Mouse (Mus musculus): ENCODE measurements around the gene Gm11634. TPM values are rescaled to one million over a fixed set of nuclear protein-coding genes. Genes with fewer than 3 reads are reported as not detected.
"Not testable (repeated sequence)": the region's sequence is repeated elsewhere in the genome, so short reads cannot be mapped to it uniquely, and the experiment has no call there.

The Gm11634 gene
- polyA plus RNA-seq, 1 experiment from 2014 or later = not detected

DNA sequence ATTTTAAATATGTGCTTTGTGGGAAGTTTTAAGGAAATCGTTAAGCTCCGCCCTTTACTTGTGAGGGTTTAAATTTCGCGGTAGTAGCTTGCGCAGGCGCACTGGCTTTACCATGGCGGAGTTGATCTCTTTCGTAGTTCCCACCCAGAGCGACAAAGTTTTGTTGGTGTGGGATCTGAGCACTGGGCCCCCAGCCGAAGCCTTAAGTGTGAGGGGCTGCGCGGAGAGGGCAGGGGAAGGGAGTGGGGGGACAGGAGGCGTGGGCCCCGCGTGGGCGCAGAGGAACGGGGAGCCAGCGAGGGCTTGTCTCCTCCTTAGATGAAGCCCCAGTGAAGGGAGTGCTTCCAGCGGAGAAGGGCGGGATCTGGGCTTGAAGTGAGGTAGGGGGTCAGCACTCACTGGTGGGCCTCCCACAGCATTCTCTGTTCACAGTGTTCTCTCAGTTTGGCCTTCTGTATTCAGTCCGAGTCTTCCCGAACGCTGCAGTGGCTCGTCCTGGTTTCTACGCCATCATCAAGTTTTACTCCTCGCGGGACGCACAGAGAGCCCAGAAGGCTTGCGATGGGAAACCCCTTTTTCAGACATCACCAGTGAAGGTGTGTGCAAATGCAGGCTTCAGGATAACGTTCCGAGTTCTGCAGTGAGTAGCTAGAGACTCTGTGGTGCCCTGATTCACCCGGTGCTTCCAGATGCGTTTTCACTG lies 29.0 kb upstream of the Gm11634 start:
- peaks cover 18% of the 10 kb centered on the region for H3K4me1 ChIP-seq
- peak overlapping the region; percentile 72 for H3K4me3 ChIP-seq
- H3K27ac ChIP-seq = peak overlapping the region; percentile 98
- peak; percentile 97 for DNase-seq (ENCODE audit: low spot score)
- H3K27me3 ChIP-seq (ENCODE audit: insufficient read depth, poor library complexity, severe bottlenecking) = no peaks in the 10 kb centered on the region
- H3K36me3 ChIP-seq = peaks cover 2% of the 10 kb centered on the region; the same call in 1 of the 2 replicates
- H3K9me3 ChIP-seq = no peaks in the 10 kb centered on the region
- under 1% methylated on average over 33 of the region's 33 CpGs for WGBS

DNA sequence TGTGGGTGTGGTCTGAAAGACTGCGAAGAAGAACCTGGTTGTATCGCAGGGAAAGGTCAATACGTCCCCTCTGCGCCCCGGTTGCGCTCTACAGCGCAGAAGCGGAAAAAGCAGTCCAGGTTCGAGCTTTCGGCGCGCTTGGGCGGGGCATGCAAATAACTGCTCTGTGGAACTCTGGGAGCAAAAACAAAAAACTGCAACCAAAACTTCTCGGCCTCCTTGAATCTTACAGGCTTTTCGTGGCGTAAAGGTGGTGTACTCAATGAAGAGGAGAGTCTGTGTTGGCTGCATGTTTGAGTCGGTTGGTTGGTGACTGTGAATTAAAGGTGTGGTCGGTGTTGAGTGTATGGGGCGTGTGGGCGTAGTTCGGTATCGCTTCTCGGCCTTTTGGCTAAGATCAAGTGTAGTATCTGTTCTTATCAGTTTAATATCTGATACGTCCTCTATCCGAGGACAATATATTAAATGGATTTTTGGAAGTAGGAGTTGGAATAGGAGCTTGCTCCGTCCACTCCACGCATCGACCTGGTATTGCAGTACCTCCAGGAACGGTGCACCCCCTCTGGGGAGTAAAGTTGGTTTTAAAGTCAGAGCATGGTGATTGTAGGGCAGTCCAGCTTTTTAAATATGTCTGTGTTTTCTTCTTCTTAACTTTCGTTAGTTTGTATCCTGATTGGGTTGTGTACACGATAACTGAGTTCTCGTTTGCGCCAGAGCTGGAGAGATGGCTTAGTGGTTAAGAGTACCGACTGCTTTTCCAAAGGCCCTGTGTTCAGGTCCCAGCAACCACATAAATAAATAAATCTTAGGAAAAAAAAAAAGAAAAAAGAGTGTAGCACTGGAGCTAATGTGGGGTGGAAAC lies 28.2 kb upstream of the Gm11634 start, which contains the start of gene Rdm1:
Gene Rdm1 (plus strand): TSS at position 201 of the 862 bp plus-strand sequence.
- Histone ChIP-seq H3K4me3 (peak within 1 kb of the TSS; percentile 72), H3K9me3 (no peaks in the 10 kb centered on the region), H3K27ac (peak within 1 kb of the TSS; percentile 98), H3K27me3 (ENCODE audit: insufficient read depth, poor library complexity, severe bottlenecking) (no peaks in the 10 kb centered on the region), H3K4me1 (peaks cover 18% of the 10 kb centered on the region), H3K36me3 (no peaks in the 10 kb centered on the region)
- DNase-seq (ENCODE audit: low spot score) = peak; percentile 97
- 0% methylated on average over 34 of the region's 34 CpGs for whole genome bisulfite sequencing

DNA sequence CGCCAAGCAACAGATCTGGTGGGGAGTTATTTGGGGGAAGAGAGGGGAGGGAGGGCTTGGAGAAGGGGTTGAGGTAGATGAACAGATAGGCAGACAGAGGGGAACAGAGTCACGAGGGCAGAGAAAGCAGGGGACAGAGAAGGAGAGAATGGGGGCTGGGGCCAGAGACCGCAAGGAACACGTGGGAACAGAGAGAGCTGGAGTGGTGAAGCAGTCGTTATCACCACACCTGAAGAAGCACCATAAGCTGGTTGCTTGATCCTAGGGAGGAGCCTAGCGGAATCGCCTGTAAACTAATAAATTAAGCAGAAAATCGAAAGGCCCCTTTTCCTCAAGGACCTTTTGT lies 27.6 kb upstream of the Gm11634 start:
- Histone ChIP-seq H3K27me3 (ENCODE audit: insufficient read depth, poor library complexity, severe bottlenecking) (no peaks in the 10 kb centered on the region), H3K36me3 (no peaks in the 10 kb centered on the region), H3K27ac (peak overlapping the region; percentile 97), H3K9me3 (no peaks in the 10 kb centered on the region), H3K4me3 (peak overlapping the region; percentile 49), H3K4me1 (peaks cover 18% of the 10 kb centered on the region)
- DNase-seq (ENCODE audit: low spot score) = no peak
- 6% methylated on average over 8 of the region's 8 CpGs for WGBS

DNA sequence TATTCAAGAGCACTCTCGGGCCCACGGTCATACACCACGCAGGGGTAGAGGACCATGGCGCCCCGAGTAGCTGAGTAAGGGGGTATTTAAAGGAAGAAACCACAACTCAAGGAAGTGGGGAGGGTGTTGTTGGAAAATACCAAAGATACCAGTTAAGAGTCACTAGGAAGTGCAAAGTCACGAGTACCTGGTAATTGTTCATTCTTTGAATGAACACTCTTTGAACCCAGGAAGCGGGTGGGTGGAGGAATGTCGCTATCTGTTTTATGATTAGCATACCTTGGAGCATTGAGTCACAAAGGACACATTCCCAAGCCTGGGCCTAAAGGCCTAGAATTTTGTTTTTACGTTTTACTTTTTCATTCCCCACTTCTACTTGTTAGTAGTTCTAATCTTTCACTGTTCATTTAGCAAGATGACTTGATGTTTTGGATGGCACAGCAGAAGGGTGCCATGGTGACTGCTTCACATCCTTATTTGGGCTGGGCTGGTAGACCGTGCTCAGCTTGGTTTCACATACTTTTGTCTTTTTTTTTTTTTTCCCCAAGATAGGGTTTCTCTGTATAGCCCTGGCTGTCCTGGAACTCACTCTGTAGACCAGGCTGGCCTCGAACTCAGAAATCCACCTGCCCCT lies 21.1 kb upstream of the Gm11634 start:
- H3K27ac ChIP-seq; H3K36me3 ChIP-seq; H3K4me3 ChIP-seq; H3K27me3 ChIP-seq (ENCODE audit: insufficient read depth, poor library complexity, severe bottlenecking); H3K9me3 ChIP-seq; DNase-seq (ENCODE audit: low spot score): not testable (repeated sequence)
- 80% methylated on average over 11 of the region's 11 CpGs for WGBS
- H3K4me1 ChIP-seq = peaks cover 20% of the 10 kb centered on the region

DNA sequence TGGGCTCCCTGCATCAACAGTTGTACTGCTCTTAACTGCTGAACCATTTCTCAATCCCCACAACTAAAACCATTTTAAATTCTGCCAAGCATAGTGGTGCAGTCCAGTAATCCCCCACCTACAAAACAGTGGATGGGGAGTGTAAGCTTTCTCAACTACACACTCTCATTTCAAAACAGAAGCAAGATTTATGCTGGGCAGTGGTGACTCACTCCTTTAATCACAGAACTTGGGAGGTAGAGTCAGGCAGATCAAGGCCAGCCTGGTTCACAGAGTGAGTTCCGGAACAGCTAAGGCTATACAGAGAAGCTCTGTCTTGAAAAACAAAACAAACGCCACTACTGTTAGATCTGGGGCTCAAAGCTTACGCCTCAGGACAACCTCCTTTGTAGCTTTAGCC lies 19.5 kb upstream of the Gm11634 start:
- no peak for DNase-seq (ENCODE audit: low spot score)
- Histone ChIP-seq H3K27ac (peak overlapping the region; percentile 23), H3K9me3 (no peaks in the 10 kb centered on the region), H3K4me3 (no peak overlapping the region), H3K4me1 (peaks cover 24% of the 10 kb centered on the region), H3K27me3 (ENCODE audit: insufficient read depth, poor library complexity, severe bottlenecking) (peaks cover 8% of the 10 kb centered on the region; the same call in 1 of the 2 replicates), H3K36me3 (no peaks in the 10 kb centered on the region)
- 73% methylated on average over 3 of the region's 3 CpGs for WGBS

DNA sequence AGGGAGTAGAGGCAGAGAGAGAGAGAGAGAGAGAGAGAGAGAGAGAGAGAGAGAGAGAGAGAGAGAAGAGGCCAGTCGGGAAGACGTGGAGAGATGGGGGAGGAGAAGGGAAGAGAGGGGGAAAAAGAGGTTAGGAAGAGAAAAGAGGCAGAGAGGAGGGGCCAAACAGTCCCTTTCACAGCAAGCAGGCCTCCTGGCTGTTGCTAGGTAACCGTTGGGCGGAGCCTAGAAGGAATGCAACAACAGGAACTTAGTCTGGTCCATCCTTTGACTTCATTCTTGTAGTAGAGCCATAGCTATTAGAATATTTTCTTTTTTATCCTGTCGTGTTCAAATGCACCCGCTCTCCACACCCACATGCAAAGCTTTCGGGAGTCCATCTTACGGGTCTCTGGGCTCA lies 18.8 kb upstream of the Gm11634 start:
- H3K4me3 ChIP-seq = peak overlapping the region; percentile 13
- peak; percentile 85 for DNase-seq (ENCODE audit: low spot score)
- peak overlapping the region; percentile 65 for H3K27ac ChIP-seq
- WGBS = 12% methylated on average over 8 of the region's 8 CpGs
- peaks cover 8% of the 10 kb centered on the region; the same call in 1 of the 2 replicates for H3K27me3 ChIP-seq (ENCODE audit: insufficient read depth, poor library complexity, severe bottlenecking)
- H3K9me3 ChIP-seq = no peaks in the 10 kb centered on the region
- H3K36me3 ChIP-seq = no peaks in the 10 kb centered on the region
- peaks cover 24% of the 10 kb centered on the region for H3K4me1 ChIP-seq

DNA sequence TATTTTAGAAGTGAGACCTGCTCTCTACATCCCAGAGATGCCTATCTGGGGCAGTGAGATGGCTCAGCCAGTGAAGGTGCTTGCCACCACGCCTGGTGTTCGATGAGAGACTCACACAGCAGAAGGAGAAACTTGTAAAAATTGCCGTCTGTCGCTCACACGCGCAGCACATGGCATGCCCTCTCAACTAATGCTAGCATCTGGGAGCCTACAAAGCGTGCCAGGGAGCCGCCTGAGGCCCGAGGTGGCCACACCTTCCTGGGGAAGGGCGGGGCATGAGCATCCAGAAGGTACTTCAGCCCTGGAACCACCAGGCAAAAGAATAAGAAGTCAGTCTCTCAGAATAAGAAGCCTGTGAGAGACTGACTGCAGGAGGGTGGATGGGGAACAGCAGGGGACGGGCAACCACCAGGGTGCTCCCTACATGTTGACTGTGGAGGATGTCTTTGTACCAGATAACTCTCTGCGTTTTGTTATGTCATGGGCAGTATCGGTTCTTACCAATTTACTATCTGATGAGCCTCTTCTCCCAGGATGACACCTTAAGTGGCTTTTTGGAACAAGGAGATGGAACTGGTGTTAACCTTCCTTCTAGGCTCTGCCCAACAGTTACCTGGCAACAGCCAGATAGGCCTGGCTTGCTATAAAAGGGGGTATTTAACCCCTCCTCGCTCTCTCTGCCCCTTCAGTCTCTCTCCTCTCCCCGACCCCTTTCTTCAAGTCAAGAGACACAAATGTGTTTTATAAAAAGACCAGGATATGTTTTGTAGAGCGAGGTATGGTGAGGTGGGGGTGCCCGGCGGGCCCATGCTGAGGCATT lies 18.1 kb upstream of the Gm11634 start:
- Histone ChIP-seq H3K4me1 (peaks cover 24% of the 10 kb centered on the region), H3K27me3 (ENCODE audit: insufficient read depth, poor library complexity, severe bottlenecking) (peaks cover 8% of the 10 kb centered on the region; the same call in 1 of the 2 replicates), H3K4me3 (peak overlapping the region; percentile 13; the same call in 1 of the 2 replicates), H3K36me3 (no peaks in the 10 kb centered on the region), H3K9me3 (no peaks in the 10 kb centered on the region), H3K27ac (peak overlapping the region; percentile 65; the same call in 1 of the 2 replicates)
- DNase-seq (ENCODE audit: low spot score) = no peak
- WGBS = 21% methylated on average over 18 of the region's 18 CpGs

DNA sequence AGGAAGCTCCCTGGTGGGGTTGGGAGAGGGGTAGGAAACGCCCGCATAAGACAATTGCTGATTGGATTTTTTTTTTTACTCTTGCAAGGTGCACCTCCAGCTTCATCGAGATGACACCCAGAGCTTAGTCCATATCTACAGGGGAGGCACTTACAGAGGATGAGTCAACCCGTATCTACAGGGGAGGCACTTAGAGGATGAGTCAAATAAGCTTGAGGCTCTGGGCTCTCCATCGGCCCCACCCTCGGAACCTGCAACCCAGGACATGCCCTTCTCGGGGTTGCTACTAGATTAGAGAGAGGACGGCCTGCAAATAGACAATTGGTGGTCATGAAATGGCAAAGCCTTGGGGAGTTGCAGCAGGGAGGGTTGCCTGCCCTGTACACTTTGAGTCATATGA lies 17.0 kb upstream of the Gm11634 start:
- Histone ChIP-seq H3K4me1 (peaks cover 25% of the 10 kb centered on the region), H3K27ac (no peak overlapping the region), H3K9me3 (no peaks in the 10 kb centered on the region), H3K36me3 (no peaks in the 10 kb centered on the region), H3K27me3 (ENCODE audit: insufficient read depth, poor library complexity, severe bottlenecking) (peaks cover 8% of the 10 kb centered on the region; the same call in 1 of the 2 replicates), H3K4me3 (no peak overlapping the region)
- DNase-seq (ENCODE audit: low spot score) = no peak
- 81% methylated on average over 8 of the region's 8 CpGs for WGBS

DNA sequence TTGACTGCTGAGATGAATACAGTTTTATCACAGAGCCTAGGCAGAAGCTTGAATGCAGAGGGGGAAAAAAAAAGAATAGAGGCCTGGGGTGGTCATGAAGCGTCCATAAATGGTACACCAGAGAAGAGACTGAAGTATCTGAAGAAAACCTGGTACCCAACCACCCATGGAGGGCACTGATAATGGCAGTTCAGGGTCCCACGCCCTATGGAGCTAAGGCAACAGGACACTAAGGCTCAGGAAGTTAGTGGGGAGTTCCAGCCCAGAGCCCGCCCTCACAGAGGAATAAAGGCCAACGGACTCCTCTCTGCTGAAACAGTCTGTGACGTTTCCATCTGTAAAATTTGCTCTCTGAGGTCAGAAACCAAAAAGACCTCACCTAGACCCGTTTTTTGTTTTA lies 16.3 kb upstream of the Gm11634 start:
- H3K27ac ChIP-seq = no peak overlapping the region
- no peaks in the 10 kb centered on the region for H3K36me3 ChIP-seq
- 75% methylated on average over 6 of the region's 6 CpGs for WGBS
- no peak for DNase-seq (ENCODE audit: low spot score)
- no peak overlapping the region for H3K4me3 ChIP-seq
- peaks cover 8% of the 10 kb centered on the region; the same call in 1 of the 2 replicates for H3K27me3 ChIP-seq (ENCODE audit: insufficient read depth, poor library complexity, severe bottlenecking)
- no peaks in the 10 kb centered on the region for H3K9me3 ChIP-seq
- peaks cover 32% of the 10 kb centered on the region for H3K4me1 ChIP-seq

DNA sequence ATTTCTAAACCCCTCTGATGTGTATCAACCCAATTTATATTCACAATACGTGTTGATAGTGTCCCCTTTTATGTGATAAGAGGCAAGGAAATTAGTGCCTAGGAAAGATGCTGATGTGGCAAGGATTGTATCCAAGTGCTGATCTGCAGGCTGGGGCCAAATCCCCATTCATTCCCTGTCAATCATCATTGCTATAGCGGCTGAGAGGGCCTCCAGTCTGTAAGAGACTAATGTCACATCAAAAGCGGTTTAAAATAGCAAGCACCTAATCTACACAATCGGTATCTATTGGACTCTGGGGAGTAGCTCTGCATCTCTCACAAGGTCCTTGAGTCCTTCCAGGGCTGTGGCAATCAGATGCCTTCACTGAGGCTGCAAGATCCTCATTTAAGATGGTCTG lies 15.1 kb upstream of the Gm11634 start:
- DNase-seq (ENCODE audit: low spot score) = no peak
- H3K4me3 ChIP-seq = no peak overlapping the region
- H3K27ac ChIP-seq = no peak overlapping the region
- WGBS = 56% methylated on average over 4 of the region's 4 CpGs
- H3K4me1 ChIP-seq = peaks cover 37% of the 10 kb centered on the region
- H3K27me3 ChIP-seq (ENCODE audit: insufficient read depth, poor library complexity, severe bottlenecking) = peaks cover 8% of the 10 kb centered on the region; the same call in 1 of the 2 replicates
- no peaks in the 10 kb centered on the region for H3K36me3 ChIP-seq
- H3K9me3 ChIP-seq = no peaks in the 10 kb centered on the region

DNA sequence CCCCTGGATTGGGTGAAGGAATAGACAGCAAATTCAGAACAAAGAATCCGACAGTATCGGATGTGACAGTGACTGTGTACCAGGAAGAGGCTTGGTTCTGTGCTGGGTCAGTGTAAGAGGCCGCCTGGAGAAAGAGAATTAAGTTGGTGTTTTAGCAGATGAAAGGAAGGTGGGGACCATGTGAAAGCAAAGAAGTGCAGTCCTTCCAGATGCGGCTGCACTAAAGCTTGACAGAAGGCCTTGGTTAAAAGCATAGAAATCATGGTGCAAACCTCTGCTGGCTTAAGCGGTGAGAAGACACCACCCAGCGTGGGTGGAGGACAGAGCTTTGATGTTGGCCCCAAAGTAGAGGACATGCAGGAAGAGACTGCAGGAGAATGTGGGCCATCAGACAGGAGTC lies 14.5 kb upstream of the Gm11634 start:
- DNase-seq (ENCODE audit: low spot score) = no peak
- Histone ChIP-seq H3K9me3 (no peaks in the 10 kb centered on the region), H3K4me1 (peaks cover 36% of the 10 kb centered on the region), H3K36me3 (no peaks in the 10 kb centered on the region), H3K4me3 (no peak overlapping the region), H3K27ac (no peak overlapping the region), H3K27me3 (ENCODE audit: insufficient read depth, poor library complexity, severe bottlenecking) (peaks cover 8% of the 10 kb centered on the region; the same call in 1 of the 2 replicates)
- 69% methylated on average over 6 of the region's 6 CpGs for WGBS

DNA sequence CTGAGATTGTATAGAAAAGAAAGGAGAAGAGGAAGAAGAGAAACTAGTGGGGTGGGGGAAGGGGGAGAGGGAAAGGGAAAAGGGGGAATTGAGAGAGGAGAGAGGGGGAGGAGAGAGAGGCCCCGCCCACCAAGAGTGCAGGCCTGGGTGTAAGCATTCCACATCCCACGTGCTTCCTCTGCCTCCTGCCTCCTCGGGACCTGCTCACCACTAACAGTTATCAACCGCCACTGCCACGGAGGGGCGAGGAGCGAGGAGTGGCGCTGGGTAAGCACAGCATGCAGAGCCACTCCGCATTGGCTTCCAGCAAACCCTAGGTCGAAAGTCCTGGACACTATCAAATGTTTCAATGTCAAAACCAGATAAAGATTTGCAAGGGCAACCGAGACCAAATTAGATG lies 11.4 kb upstream of the Gm11634 start:
- H3K4me1 ChIP-seq = peaks cover 16% of the 10 kb centered on the region
- WGBS = 11% methylated on average over 11 of the region's 11 CpGs
- 0 out of 2 replicates have a peak overlapping the region, but pooled peaks have one; percentile 42 for H3K27ac ChIP-seq
- peak overlapping the region; percentile 35 for H3K4me3 ChIP-seq
- H3K27me3 ChIP-seq (ENCODE audit: insufficient read depth, poor library complexity, severe bottlenecking) = no peaks in the 10 kb centered on the region
- DNase-seq (ENCODE audit: low spot score) = no peak
- no peaks in the 10 kb centered on the region for H3K9me3 ChIP-seq
- H3K36me3 ChIP-seq = no peaks in the 10 kb centered on the region
